Mouse (Mus musculus) liver, embryonic 14.5 days (tissue): ENCODE results near the gene Rabep2.

Source experiments
- CTCF ChIP-seq: IDR thresholded peaks from 2 replicates; pipeline ENCODE4 v1.5.1; 2016; ENCODE audit warnings: antibody characterized with exemption, low read depth, control low read depth
- EP300 ChIP-seq: IDR thresholded peaks from 2 replicates; pipeline ENCODE4 v1.6.1; 2016; ENCODE audit warnings: antibody characterized with exemption, low read depth

DNA sequence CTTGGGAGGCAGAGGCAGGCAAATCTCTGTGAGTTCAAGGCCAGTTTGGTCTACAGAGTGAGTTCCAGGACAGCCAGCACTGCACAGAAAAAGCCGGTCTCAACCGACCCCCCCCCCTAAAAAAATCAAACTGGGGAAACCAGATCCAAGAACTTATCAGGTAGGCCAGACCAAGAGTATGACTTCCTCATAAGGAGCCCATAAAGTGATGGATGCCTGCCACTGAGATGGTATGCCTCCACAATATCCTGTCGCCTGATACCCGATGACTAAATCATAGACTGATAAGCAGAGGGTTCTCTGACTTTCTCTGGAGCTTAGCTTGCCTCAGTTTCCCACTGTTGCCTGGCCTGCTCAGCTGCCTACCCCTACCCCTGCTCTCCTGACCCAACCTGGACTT is 30.7 kb upstream of the Rabep2 start:
- TF ChIP-seq CTCF (no peak), EP300 (no peak)
